Mouse (Mus musculus) midbrain, postnatal 0 days (tissue): Measurements from ENCODE around the gene Rpl10a. TPM values are rescaled to one million over a fixed set of nuclear protein-coding genes. Genes with fewer than 3 reads are reported as not detected.
A peak's percentile ranks its signal among the peaks of the same experiment; 100 is the strongest.
"Not testable (repeated sequence)": the region's sequence is repeated elsewhere in the genome, so short reads cannot be mapped to it uniquely, and the experiment has no call there.

Source experiments
- ATAC-seq: fragments of 200-750 bp; cut with Nextera tagmentation; 2 replicates; pipeline ENCODE4 v1.8.0; 2017; ENCODE audit warnings: moderate number of reproducible peaks, mild to moderate bottlenecking, moderate TSS enrichment, moderate library complexity; ENCODE audit not compliant: low FRiP score
- DNase-seq: peaks from one replicate; pipeline ENCODE4 v3.0.0-alpha.2; 2015; ENCODE audit warnings: low spot score
- H3K27ac ChIP-seq: fragments of 300-500 bp; sonication (generic); 2 replicates; pipeline ENCODE4 v1.5.1; 2014; ENCODE audit warnings: low read depth, mild to moderate bottlenecking, low read length, mixed read lengths
- H3K27me3 ChIP-seq: fragments of 300-500 bp; sonication (generic); 2 replicates; pipeline ENCODE4 v1.6.1; 2014; ENCODE audit warnings: low read length, control low read depth, mixed read lengths; ENCODE audit not compliant: insufficient read depth
- H3K36me3 ChIP-seq: fragments of 300-500 bp; sonication (generic); 2 replicates; pipeline ENCODE4 v1.6.1; 2014; ENCODE audit warnings: low read length, control low read depth, mixed read lengths; ENCODE audit not compliant: insufficient read depth
- H3K4me1 ChIP-seq: fragments of 300-500 bp; sonication (generic); 2 replicates; pipeline ENCODE4 v1.6.1; 2014; ENCODE audit warnings: mild to moderate bottlenecking, control low read depth, antibody characterized with exemption, low read length, mixed read lengths; ENCODE audit not compliant: insufficient read depth
- H3K4me2 ChIP-seq: fragments of 300-500 bp; sonication (generic); 2 replicates; pipeline ENCODE4 v1.6.1; 2014; ENCODE audit warnings: low read depth, mild to moderate bottlenecking, low read length, mixed read lengths; ENCODE audit not compliant: poor library complexity, severe bottlenecking
- H3K4me3 ChIP-seq: fragments of 300-500 bp; sonication (generic); 2 replicates; pipeline ENCODE4 v1.5.1; 2014; ENCODE audit warnings: low read depth, mild to moderate bottlenecking, low read length, moderate library complexity
- H3K9ac ChIP-seq: fragments of 300-500 bp; sonication (generic); replicated peaks from 2 replicates; pipeline ENCODE4 v1.6.1; 2014; ENCODE audit warnings: mild to moderate bottlenecking, low read length, moderate library complexity, mixed read lengths; ENCODE audit not compliant: poor library complexity, severe bottlenecking
- H3K9me3 ChIP-seq: fragments of 300-500 bp; sonication (generic); 2 replicates; pipeline ENCODE4 v1.6.1; 2016; ENCODE audit warnings: low read length, control low read depth
- CTCF ChIP-seq: IDR thresholded peaks from 2 replicates; pipeline ENCODE4 v1.5.1; 2016; ENCODE audit warnings: antibody characterized with exemption, mild to moderate bottlenecking
- WGBS: fragments of 180-500 bp; shearing (Covaris S2); extraction: QIAGEN DNeasy Blood & Tissue Kit; methylation state at CpG from one replicate; pipeline ENCODE4 v1.1.7; 2014; 5-methylcytosine and 5-hydroxymethylcytosine counted together
- polyA plus RNA-seq: library from polyadenylated mRNA; unstranded; fragments of >200 nt; fragmentation: Nextera tagmentation; extraction: Ambion mirVana; gene quantifications from 2 replicates; pipeline ENCODE4 v1.2.1, GENCODE M21; 2015
- total RNA-seq: library from RNA; depleted of rRNA; stranded (reverse); fragments of >200 nt; gene quantifications from 2 replicates; pipeline ENCODE4 v1.2.3, GENCODE M21; 2014

The Rpl10a gene
- total and polyA plus RNA-seq, 2 experiments from 2014 or later, result 365 to 810 TPM

DNA sequence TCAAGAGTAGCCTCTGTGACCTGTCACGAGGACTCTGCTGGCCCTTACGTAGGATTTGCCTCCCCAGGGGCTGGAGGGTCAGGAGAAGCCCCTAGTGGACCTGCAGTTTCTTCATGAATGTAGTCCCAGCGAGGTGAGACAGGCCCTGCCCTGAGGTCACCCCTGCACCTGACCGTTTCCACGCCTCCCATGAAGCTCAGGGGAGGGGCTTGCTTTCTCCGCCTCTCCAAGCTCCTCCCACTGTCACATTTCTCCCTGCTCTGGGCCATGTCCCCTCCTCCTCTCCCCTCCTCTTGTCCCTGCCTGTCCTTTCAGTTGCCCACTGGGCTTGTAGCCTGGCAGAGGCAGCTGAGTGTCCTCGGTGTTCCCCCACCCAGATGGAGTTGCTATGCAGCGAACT, 11.2 kb upstream of the Rpl10a start:
- no peak for TF ChIP-seq CTCF
- H3K4me1 ChIP-seq, result peaks cover 6% of the 10 kb centered on the region; the same call in 1 of the 2 replicates
- no peaks in the 10 kb centered on the region for H3K27me3 ChIP-seq

DNA sequence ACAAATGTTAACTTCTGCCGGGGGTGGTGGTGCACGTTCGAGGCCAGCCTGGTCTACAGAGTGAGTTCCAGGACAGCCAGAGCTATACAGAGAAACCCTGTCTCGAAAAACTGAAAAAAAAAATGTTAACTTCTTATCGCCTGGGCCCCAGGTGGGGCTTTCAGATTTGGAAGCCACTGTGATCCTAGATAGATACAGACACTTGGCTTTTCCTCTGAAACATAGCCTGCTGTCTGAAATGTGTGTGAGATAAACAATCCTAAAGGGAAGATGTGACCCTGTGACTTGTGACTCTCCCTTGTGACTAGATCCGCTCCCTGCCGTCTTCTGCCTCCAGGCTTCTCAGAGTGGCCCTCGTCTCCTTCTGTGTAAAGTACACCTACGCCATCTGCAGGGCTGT, 10.5 kb upstream of the Rpl10a start:
- WGBS, result 85% methylated on average over 9 of the region's 9 CpGs
- DNase-seq (no peak), ATAC-seq (no peak)
- no peaks in the 10 kb centered on the region for H3K27me3 ChIP-seq
- H3K4me3 ChIP-seq, result no peak overlapping the region
- H3K36me3 ChIP-seq, result peaks cover 20% of the 10 kb centered on the region
- H3K9ac ChIP-seq, result no peak overlapping the region
- peaks cover 6% of the 10 kb centered on the region; the same call in 1 of the 2 replicates for H3K4me1 ChIP-seq
- no peak overlapping the region for H3K4me2 ChIP-seq
- TF ChIP-seq CTCF, result no peak
- H3K27ac ChIP-seq, result no peak overlapping the region
- no peaks in the 10 kb centered on the region for H3K9me3 ChIP-seq

More for the DNA sequence above, 11.2 kb upstream of the Rpl10a start:
- peaks cover 20% of the 10 kb centered on the region for H3K36me3 ChIP-seq
- DNase-seq, result no peak
- H3K4me3 ChIP-seq, result no peak overlapping the region
- no peak for ATAC-seq
- H3K9ac ChIP-seq, result no peak overlapping the region
- 63% methylated on average over 8 of the region's 8 CpGs for WGBS
- H3K27ac ChIP-seq, result no peak overlapping the region
- no peak overlapping the region for H3K4me2 ChIP-seq
- H3K9me3 ChIP-seq, result no peaks in the 10 kb centered on the region

DNA sequence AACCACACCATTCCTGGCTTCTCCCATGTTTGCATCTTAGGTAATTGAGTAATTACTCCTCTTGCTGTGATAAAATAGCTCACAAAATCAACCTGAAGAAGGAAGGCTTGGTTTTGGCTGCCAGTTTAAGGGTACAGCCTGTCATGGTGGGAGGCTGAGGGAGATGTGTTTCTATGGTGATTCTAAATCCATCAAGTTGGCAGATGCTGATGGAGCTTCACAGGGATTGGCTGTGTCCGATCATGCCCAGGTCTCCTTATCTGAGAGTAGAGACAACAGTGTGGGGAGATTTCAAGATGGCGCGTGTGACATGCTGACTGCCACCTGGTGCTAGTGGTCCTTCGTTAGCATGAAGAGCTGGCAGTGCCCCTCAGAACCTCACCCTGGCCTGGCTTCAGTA, 6.6 kb upstream of the Rpl10a start:
- no peak overlapping the region for H3K9ac ChIP-seq
- peaks cover 19% of the 10 kb centered on the region for H3K36me3 ChIP-seq
- no peak overlapping the region for H3K27ac ChIP-seq
- ATAC-seq (no peak), DNase-seq (no peak)
- no peaks in the 10 kb centered on the region for H3K9me3 ChIP-seq
- no peaks in the 10 kb centered on the region for H3K27me3 ChIP-seq
- no peak for TF ChIP-seq CTCF
- no peak overlapping the region for H3K4me2 ChIP-seq
- WGBS, result 92% methylated on average over 4 of the region's 4 CpGs
- H3K4me3 ChIP-seq, result no peak overlapping the region
- H3K4me1 ChIP-seq, result no peaks in the 10 kb centered on the region

DNA sequence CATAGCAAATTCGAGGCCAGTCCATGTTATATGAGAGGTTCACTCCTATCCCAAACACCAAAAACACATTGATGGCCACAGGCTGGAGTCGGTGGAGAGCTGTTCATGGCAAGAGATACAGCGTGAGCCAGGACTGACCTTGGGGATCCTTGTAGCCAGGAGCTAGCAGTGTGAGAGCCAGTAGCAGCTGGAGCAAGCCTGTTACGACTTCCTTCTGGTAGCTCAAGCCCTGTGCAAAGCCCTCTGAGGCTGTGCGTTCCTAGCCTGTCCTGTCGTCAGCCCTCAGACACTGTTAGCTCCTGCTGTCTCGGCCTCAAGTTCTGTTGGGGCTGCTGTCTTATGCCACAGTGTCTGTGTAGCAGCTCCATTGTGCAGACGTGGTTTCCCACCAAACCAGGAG, 4.5 kb upstream of the Rpl10a start:
- Histone ChIP-seq H3K27me3 (no peaks in the 10 kb centered on the region), H3K4me1 (no peaks in the 10 kb centered on the region), H3K4me2 (no peak overlapping the region), H3K4me3 (no peak overlapping the region), H3K9ac (no peak overlapping the region), H3K9me3 (no peaks in the 10 kb centered on the region), H3K27ac (no peak overlapping the region), H3K36me3 (peaks cover 4% of the 10 kb centered on the region)
- DNase-seq, result no peak
- no peak for TF ChIP-seq CTCF
- no peak for ATAC-seq
- WGBS, result 92% methylated on average over 8 of the region's 8 CpGs

DNA sequence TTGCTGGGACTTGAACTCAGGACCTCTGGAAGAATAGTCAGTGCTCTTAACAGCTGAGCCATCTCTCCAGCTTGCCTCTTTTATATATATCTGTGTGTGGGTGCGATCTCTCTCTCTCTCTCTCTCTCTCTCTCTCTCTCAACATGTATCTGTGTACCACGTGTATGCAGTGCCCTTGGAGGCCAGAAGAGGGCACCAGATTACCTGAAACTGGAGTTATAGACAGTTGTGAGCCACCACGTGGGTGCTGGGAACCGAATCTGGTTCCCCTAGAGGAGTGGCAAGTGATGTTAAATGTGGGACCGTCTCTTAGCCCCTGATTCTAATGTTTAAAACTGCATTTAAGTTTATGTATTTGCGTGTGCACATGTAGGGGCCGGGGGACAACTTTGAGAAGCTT, 3.9 kb upstream of the Rpl10a start:
- H3K9me3 ChIP-seq, H3K36me3 ChIP-seq, H3K4me2 ChIP-seq, H3K9ac ChIP-seq, ATAC-seq, H3K4me3 ChIP-seq, H3K27ac ChIP-seq, H3K4me1 ChIP-seq, DNase-seq, H3K27me3 ChIP-seq: not testable (repeated sequence)
- 96% methylated on average over 7 of the region's 7 CpGs for WGBS
- TF ChIP-seq CTCF, result peak; percentile 42

DNA sequence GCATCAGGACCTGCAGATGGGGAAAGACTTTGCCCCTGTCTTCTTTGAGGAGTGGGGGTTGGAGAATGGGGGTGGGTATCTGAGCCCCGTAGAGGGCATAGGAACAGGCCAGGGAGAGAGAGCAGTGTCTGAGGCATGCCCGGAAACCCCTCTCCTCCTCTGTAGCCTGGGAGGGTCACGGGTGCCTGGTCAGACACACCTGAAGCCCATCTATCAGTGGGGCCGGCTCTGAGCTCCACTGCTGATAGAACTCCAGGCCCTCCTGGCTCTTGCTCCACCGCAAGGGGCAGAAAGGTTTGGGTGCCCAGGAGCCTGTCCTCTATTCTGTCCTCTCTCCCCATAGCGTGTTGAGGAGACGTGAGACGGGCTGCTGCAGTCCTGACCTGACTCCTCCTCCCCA, 2.5 kb upstream of the Rpl10a start:
- H3K9ac ChIP-seq, result no peak overlapping the region
- H3K27me3 ChIP-seq, result no peaks in the 10 kb centered on the region
- TF ChIP-seq CTCF, result no peak
- H3K27ac ChIP-seq, result no peak overlapping the region
- H3K9me3 ChIP-seq, result no peaks in the 10 kb centered on the region
- no peak overlapping the region for H3K4me3 ChIP-seq
- DNase-seq (no peak), ATAC-seq (no peak)
- H3K36me3 ChIP-seq, result peaks cover 7% of the 10 kb centered on the region
- WGBS, result 87% methylated on average over 8 of the region's 8 CpGs
- H3K4me2 ChIP-seq, result no peak overlapping the region
- H3K4me1 ChIP-seq, result peaks cover 4% of the 10 kb centered on the region; the same call in 1 of the 2 replicates
